In genomic region chr16:18250828-18251790, GRCm38 (mm10) we compare ENCODE assay signal across 9 mouse cellular contexts. TPM values are rescaled to one million over a fixed set of nuclear protein-coding genes. Genes with fewer than 3 reads are reported as not detected.
DNase-seq lines count a peak whose midpoint lies in the region; ATAC-seq and TF ChIP-seq lines count a peak whose summit lies in the region.
"Had no signal": no experiment of that assay in that cellular context is flagged by ENCODE, and none has a peak within 500 bp of the region (broad histone marks: within the 10 kb centered on the region; RNA-seq: fewer than 3 reads in every experiment).

No protein-coding gene starts in this region.

- H3K9ac ChIP-seq in kidney, embryonic 16.5 days (replicated peaks; ENCODE audit: low read length): peak overlapping the region; percentile 87
- H3K9ac ChIP-seq in embryonic facial prominence, embryonic 13.5 days: peak overlapping the region; percentile 95
- H3K9ac ChIP-seq in intestine, embryonic 16.5 days (ENCODE audit: low read depth, low read length): no peak overlapping the region
- H3K9ac ChIP-seq in midbrain, embryonic 16.5 days (ENCODE audit: low read depth, low read length): peak overlapping the region; percentile 7

- ATAC-seq in kidney, embryonic 16.5 days (ENCODE audit: low FRiP score, low TSS enrichment): no peak
- ATAC-seq in embryonic facial prominence, embryonic 13.5 days (ENCODE audit: insufficient number of reproducible peaks, insufficient read depth, low FRiP score, low TSS enrichment, low read depth): no peak
- ATAC-seq in intestine, embryonic 16.5 days: no peak
- ATAC-seq in midbrain, embryonic 16.5 days: no peak

- no peak for TF ChIP-seq CTCF in kidney, adult 2 months (conservative IDR thresholded peaks at IDR 0.05; ENCODE audit: insufficient read depth, insufficient read length, low read depth, low read length)

- no peaks in the 10 kb centered on the region for H3K9me3 ChIP-seq in kidney, embryonic 16.5 days (ENCODE audit: low read length)
- no peaks in the 10 kb centered on the region for H3K9me3 ChIP-seq in embryonic facial prominence, embryonic 13.5 days
- no peaks in the 10 kb centered on the region for H3K9me3 ChIP-seq in intestine, embryonic 16.5 days (ENCODE audit: control insufficient read depth, low read length)
- H3K9me3 ChIP-seq in midbrain, embryonic 16.5 days (replicated peaks; ENCODE audit: control insufficient read depth, low read length, poor library complexity, severe bottlenecking): no peaks in the 10 kb centered on the region

- TF ChIP-seq POLR2A in kidney, adult 2 months (IDR thresholded peaks at IDR 0.05; ENCODE audit: low read depth, low read length): no peak

- peak overlapping the region; percentile 70 for H3K4me2 ChIP-seq in kidney, embryonic 16.5 days (replicated peaks; ENCODE audit: low read depth, low read length)
- peak overlapping the region; percentile 96 for H3K4me2 ChIP-seq in embryonic facial prominence, embryonic 13.5 days
- H3K4me2 ChIP-seq in intestine, embryonic 16.5 days (ENCODE audit: low read depth, low read length): peak overlapping the region; percentile 95; the same call in 1 of the 2 replicates
- H3K4me2 ChIP-seq in midbrain, embryonic 16.5 days (ENCODE audit: low read length): peak overlapping the region; percentile 93; the same call in 1 of the 2 replicates

- WGBS in kidney, embryonic 16.5 days: 59% methylated on average over 10 of the region's 10 CpGs
- 55% methylated on average over 10 of the region's 10 CpGs for WGBS in kidney, adult 2 months
- 74% methylated on average over 10 of the region's 10 CpGs for WGBS in embryonic facial prominence, embryonic 13.5 days
- WGBS in intestine, embryonic 16.5 days: 59% methylated on average over 10 of the region's 10 CpGs
- WGBS in midbrain, embryonic 16.5 days: 62% methylated on average over 10 of the region's 10 CpGs

- peaks cover 47% of the 10 kb centered on the region for H3K36me3 ChIP-seq in kidney, embryonic 16.5 days (ENCODE audit: insufficient read depth, low read length)
- H3K36me3 ChIP-seq in kidney, adult 2 months (ENCODE audit: control insufficient read depth, insufficient read depth, low read length): peaks cover 2% of the 10 kb centered on the region; the same call in 1 of the 2 replicates
- peaks cover 63% of the 10 kb centered on the region for H3K36me3 ChIP-seq in embryonic facial prominence, embryonic 13.5 days
- peaks cover 24% of the 10 kb centered on the region for H3K36me3 ChIP-seq in intestine, embryonic 16.5 days (ENCODE audit: control insufficient read depth, insufficient read depth, low read length)
- peaks cover 27% of the 10 kb centered on the region for H3K36me3 ChIP-seq in midbrain, embryonic 16.5 days (ENCODE audit: control insufficient read depth, insufficient read depth, low read length)

- no peak overlapping the region for H3K27ac ChIP-seq in kidney, embryonic 16.5 days (ENCODE audit: low read length)
- no peak overlapping the region for H3K27ac ChIP-seq in kidney, adult 2 months (ENCODE audit: insufficient read depth, low read depth, low read length)
- H3K27ac ChIP-seq in embryonic facial prominence, embryonic 13.5 days: no peak overlapping the region
- 0 out of 2 replicates have a peak overlapping the region, but pooled peaks have one; percentile 2 for H3K27ac ChIP-seq in intestine, embryonic 16.5 days (ENCODE audit: low read length)
- no peak overlapping the region for H3K27ac ChIP-seq in midbrain, embryonic 16.5 days (ENCODE audit: low read length)

- peaks cover 32% of the 10 kb centered on the region for H3K4me1 ChIP-seq in kidney, embryonic 16.5 days (ENCODE audit: insufficient read depth, low read length)
- H3K4me1 ChIP-seq in kidney, adult 2 months (ENCODE audit: control insufficient read depth, insufficient read depth, low read length): peaks cover 5% of the 10 kb centered on the region
- H3K4me1 ChIP-seq in embryonic facial prominence, embryonic 13.5 days: peaks cover 39% of the 10 kb centered on the region
- peaks cover 34% of the 10 kb centered on the region for H3K4me1 ChIP-seq in intestine, embryonic 16.5 days (ENCODE audit: control insufficient read depth, insufficient read depth, low read length)
- H3K4me1 ChIP-seq in midbrain, embryonic 16.5 days (ENCODE audit: control insufficient read depth, insufficient read depth, low read length): peaks cover 35% of the 10 kb centered on the region

- DNase-seq in kidney, adult 2 months: no peak
- no peak for DNase-seq in ovary, postnatal 10 days (ENCODE audit: low spot score)
- DNase-seq in cerebellum, postnatal 10 days: no peak
- DNase-seq in left cerebral cortex, adult 18-20 months (ENCODE audit: low spot score in 2 of 2): no peak
- DNase-seq: layer of hippocampus, postnatal 36 days had no signal

- H3K4me3 ChIP-seq in kidney, embryonic 16.5 days (ENCODE audit: low read length): peak overlapping the region; percentile 81; the same call in 1 of the 2 replicates
- no peak overlapping the region for H3K4me3 ChIP-seq in kidney, adult 2 months (ENCODE audit: insufficient read depth, low read depth, low read length)
- H3K4me3 ChIP-seq in embryonic facial prominence, embryonic 13.5 days: peak overlapping the region; percentile 15
- H3K4me3 ChIP-seq in intestine, embryonic 16.5 days (ENCODE audit: low read length): peak overlapping the region; percentile 95
- no peak overlapping the region for H3K4me3 ChIP-seq in midbrain, embryonic 16.5 days (ENCODE audit: low read depth, low read length)

- no peaks in the 10 kb centered on the region for H3K27me3 ChIP-seq in kidney, embryonic 16.5 days (ENCODE audit: insufficient read depth, low read length)
- no peaks in the 10 kb centered on the region for H3K27me3 ChIP-seq in kidney, adult 2 months (replicated peaks; ENCODE audit: control insufficient read depth, insufficient read depth, low read length)
- H3K27me3 ChIP-seq in embryonic facial prominence, embryonic 13.5 days: no peaks in the 10 kb centered on the region
- no peaks in the 10 kb centered on the region for H3K27me3 ChIP-seq in intestine, embryonic 16.5 days (replicated peaks; ENCODE audit: control insufficient read depth, insufficient read depth, low read length)
- H3K27me3 ChIP-seq in midbrain, embryonic 16.5 days (ENCODE audit: control insufficient read depth, insufficient read depth, low read depth, low read length): no peaks in the 10 kb centered on the region

RNA-seq across cellular contexts. Expression of gene Ranbp1, which starts 2.6 kb away (rescaled TPM):
- polyA plus RNA-seq in kidney, embryonic 16.5 days (2015; fragmentation: Nextera tagmentation; extraction: Ambion mirVana): 508 and 585 TPM in 2 replicates
- polyA plus RNA-seq in kidney, adult 2 months (2012; rRNA removed): 29.7 and 38.5 TPM in 2 replicates
- polyA plus RNA-seq in embryonic facial prominence, embryonic 13.5 days (2015; fragmentation: Nextera tagmentation; extraction: Ambion mirVana): 608 and 686 TPM in 2 replicates
- polyA plus RNA-seq in intestine, embryonic 16.5 days (2015; fragmentation: Nextera tagmentation; extraction: Ambion mirVana): 419 and 484 TPM in 2 replicates
- polyA plus RNA-seq in midbrain, embryonic 16.5 days (2015; fragmentation: Nextera tagmentation; extraction: Ambion mirVana): 359 and 384 TPM in 2 replicates
- 10 to 100 TPM; 85.5 to 91.0 TPM for total RNA-seq in left cerebral cortex, adult 18-20 months (2021)

RNA-seq across cellular contexts. Expression of gene Trmt2a, which starts 2.6 kb away (rescaled TPM):
- polyA plus RNA-seq in kidney, embryonic 16.5 days (2015; fragmentation: Nextera tagmentation; extraction: Ambion mirVana): 117 and 119 TPM in 2 replicates
- 39.3 and 39.4 TPM in 2 replicates for polyA plus RNA-seq in kidney, adult 2 months (2012; rRNA removed)
- polyA plus RNA-seq in embryonic facial prominence, embryonic 13.5 days (2015; fragmentation: Nextera tagmentation; extraction: Ambion mirVana): 110 and 112 TPM in 2 replicates
- polyA plus RNA-seq in intestine, embryonic 16.5 days (2015; fragmentation: Nextera tagmentation; extraction: Ambion mirVana): 90.8 and 107 TPM in 2 replicates
- 105 and 106 TPM in 2 replicates for polyA plus RNA-seq in midbrain, embryonic 16.5 days (2015; fragmentation: Nextera tagmentation; extraction: Ambion mirVana)
- 10 to 100 TPM; 41.8 to 48.5 TPM for total RNA-seq in left cerebral cortex, adult 18-20 months (2021)

RNA-seq across cellular contexts. Expression of gene Gm49776, which starts 7.0 kb away (rescaled TPM):
- 2.1 TPM in 1 of 2 replicates, not detected in the other for polyA plus RNA-seq in kidney, embryonic 16.5 days (2015; fragmentation: Nextera tagmentation; extraction: Ambion mirVana)
- polyA plus RNA-seq in kidney, adult 2 months (2012; rRNA removed): not detected in 2 replicates
- 0.59 and 3.0 TPM in 2 replicates for polyA plus RNA-seq in embryonic facial prominence, embryonic 13.5 days (2015; fragmentation: Nextera tagmentation; extraction: Ambion mirVana)
- 1.7 TPM in 1 of 2 replicates, not detected in the other for polyA plus RNA-seq in intestine, embryonic 16.5 days (2015; fragmentation: Nextera tagmentation; extraction: Ambion mirVana)
- polyA plus RNA-seq in midbrain, embryonic 16.5 days (2015; fragmentation: Nextera tagmentation; extraction: Ambion mirVana): not detected in 2 replicates
- not detected for total RNA-seq in left cerebral cortex, adult 18-20 months (2021)
- total RNA-seq: layer of hippocampus, postnatal 36 days had no signal

RNA-seq across cellular contexts. Expression of gene Zdhhc8, which starts 16.2 kb away (rescaled TPM):
- polyA plus RNA-seq in kidney, embryonic 16.5 days (2015; fragmentation: Nextera tagmentation; extraction: Ambion mirVana): 8.9 and 11.6 TPM in 2 replicates
- polyA plus RNA-seq in kidney, adult 2 months (2012; rRNA removed): 28.9 and 44.7 TPM in 2 replicates
- polyA plus RNA-seq in embryonic facial prominence, embryonic 13.5 days (2015; fragmentation: Nextera tagmentation; extraction: Ambion mirVana): 13.9 and 18.1 TPM in 2 replicates
- polyA plus RNA-seq in intestine, embryonic 16.5 days (2015; fragmentation: Nextera tagmentation; extraction: Ambion mirVana): 4.1 TPM in 2 replicates
- polyA plus RNA-seq in midbrain, embryonic 16.5 days (2015; fragmentation: Nextera tagmentation; extraction: Ambion mirVana): 13.8 and 17.9 TPM in 2 replicates
- 100 to 1,000 TPM; 106 to 124 TPM for total RNA-seq in left cerebral cortex, adult 18-20 months (2021)

RNA-seq across cellular contexts. Expression of gene Ccdc188, which starts 33.4 kb away (rescaled TPM):
- not detected in 2 replicates for polyA plus RNA-seq in kidney, embryonic 16.5 days (2015; fragmentation: Nextera tagmentation; extraction: Ambion mirVana)
- polyA plus RNA-seq in kidney, adult 2 months (2012; rRNA removed): not detected in 2 replicates
- not detected in 2 replicates for polyA plus RNA-seq in embryonic facial prominence, embryonic 13.5 days (2015; fragmentation: Nextera tagmentation; extraction: Ambion mirVana)
- polyA plus RNA-seq in intestine, embryonic 16.5 days (2015; fragmentation: Nextera tagmentation; extraction: Ambion mirVana): not detected in 2 replicates
- 0.14 TPM in 1 of 2 replicates, not detected in the other for polyA plus RNA-seq in midbrain, embryonic 16.5 days (2015; fragmentation: Nextera tagmentation; extraction: Ambion mirVana)
- total RNA-seq in left cerebral cortex, adult 18-20 months (2021): not detected
- total RNA-seq: layer of hippocampus, postnatal 36 days had no signal

Comparison
In these comparisons a context has a peak if more than half of its experiments do, and no peak if none do; other contexts are left out.
1. H3K4me3 ChIP-seq: peak in kidney, embryonic 16.5 days (single experiment), embryonic facial prominence, embryonic 13.5 days (single experiment) and intestine, embryonic 16.5 days (single experiment); none in kidney, adult 2 months (single experiment) and midbrain, embryonic 16.5 days (single experiment).
2. Peak in every context shown above with its lines, with median percentiles within 50 percentile points of each other: H3K4me2 ChIP-seq.